Mouse (Mus musculus) small intestine, adult 2 months (tissue): Measurements from ENCODE around the gene Zdhhc13.

Source experiments
- CTCF ChIP-seq: fragments of 200-500 bp; IDR thresholded peaks from 2 replicates; pipeline ENCODE4 v1.5.1; 2012; ENCODE audit warnings: low read depth, mild to moderate bottlenecking, control low read depth, inconsistent platforms, low read length, moderate library complexity, mixed read lengths; ENCODE audit not compliant: insufficient replicate concordance, insufficient read length; ENCODE audit errors: extremely low read depth
- POLR2A ChIP-seq: fragments of 200-500 bp; IDR thresholded peaks from 2 replicates; pipeline ENCODE4 v1.6.1; 2012; ENCODE audit warnings: low read depth, mild to moderate bottlenecking, control low read depth, inconsistent platforms, low read length, moderate library complexity

DNA sequence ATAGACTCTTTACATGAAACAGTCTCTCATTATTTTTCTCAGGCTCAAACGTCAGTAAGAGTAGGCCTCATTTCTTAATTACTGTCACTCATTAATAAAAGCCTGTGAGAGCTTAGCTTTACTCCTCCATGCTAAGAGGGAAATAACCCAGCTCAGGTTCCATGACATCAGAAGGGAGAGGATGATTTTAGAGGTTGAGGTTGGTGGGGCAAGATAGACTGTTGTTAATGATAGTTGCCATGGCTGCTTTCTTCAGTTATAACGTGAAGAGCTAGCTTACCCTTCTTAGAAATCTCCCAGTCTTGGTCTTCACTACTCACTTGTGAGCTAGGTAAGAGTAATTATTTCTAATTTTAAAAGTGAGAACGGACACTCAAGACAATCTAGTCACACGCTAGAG lies 1.3 kb downstream of the Zdhhc13 start:
- TF ChIP-seq POLR2A, result no peak
- TF ChIP-seq CTCF, result no peak
